Mouse (Mus musculus) thymus, postnatal 14 days (tissue): ENCODE results near the gene Pde4c.

Experiments used
- DNase-seq: peaks from one replicate; pipeline ENCODE4 v3.0.0; 2021

The Pde4c gene

DNA sequence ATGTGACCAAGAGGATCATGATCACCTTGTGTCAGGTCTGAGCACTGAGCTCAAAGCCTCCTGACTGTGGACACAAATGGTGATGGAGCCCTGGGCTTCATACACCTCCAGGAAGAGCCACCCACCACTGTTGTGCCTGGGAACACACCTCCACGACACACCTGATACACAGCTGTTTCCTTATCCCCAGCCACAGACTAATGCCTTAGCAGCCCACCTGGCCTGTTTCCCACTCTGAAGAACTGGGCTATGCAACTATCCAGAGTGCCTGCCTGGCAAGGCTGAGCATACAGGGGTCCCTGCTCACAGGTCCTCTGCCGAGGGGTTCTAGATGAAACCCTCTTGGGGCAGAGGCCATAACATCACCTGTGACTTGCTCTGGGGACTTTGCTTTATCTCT lies 70.7 kb downstream of the Pde4c start:
- DNase-seq = no peak

GRCm38 (mm10) chr8:70795370-70795769 lies 71.8 kb downstream of the Pde4c start:
- no peak for DNase-seq

GRCm38 (mm10) chr8:70796403-70797080 lies 73.0 kb downstream of the Pde4c start:
- peak; percentile 41 for DNase-seq

GRCm38 (mm10) chr8:70797081-70798070 lies 73.9 kb downstream of the Pde4c start:
- peak; percentile 84 for DNase-seq

GRCm38 (mm10) chr8:70798281-70798680 lies 74.8 kb downstream of the Pde4c start:
- no peak for DNase-seq

DNA sequence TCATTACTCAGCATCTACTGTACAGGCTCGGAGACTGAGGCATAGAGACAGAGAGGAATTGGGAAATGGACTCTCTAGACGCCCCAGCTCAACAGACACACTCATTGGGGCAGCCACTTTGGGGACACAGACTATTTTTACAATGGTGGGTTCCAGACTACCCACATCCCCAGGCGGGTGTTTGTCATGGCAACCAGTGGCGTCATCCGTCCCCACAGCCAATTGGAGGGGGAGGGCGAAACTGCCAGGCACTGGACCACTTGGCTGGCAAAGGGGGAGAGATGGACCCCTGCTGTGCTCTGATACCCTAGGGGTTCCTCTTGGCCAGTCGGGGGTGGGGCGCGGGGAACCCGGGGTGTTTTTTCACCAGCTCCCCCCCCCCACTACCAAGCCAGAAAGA lies 77.1 kb downstream of the Pde4c start:
- peak; percentile 56 for DNase-seq
